Mouse (Mus musculus) kidney, postnatal 25 days (tissue): ENCODE data around the gene Rbp2.

ENCODE experiments used
- DNase-seq, 2 experiments: peaks; one replicate each; pipeline ENCODE4 v3.0.0; 2021; ENCODE audit warnings: mixed read lengths in 2 of 2

The Rbp2 gene

DNA sequence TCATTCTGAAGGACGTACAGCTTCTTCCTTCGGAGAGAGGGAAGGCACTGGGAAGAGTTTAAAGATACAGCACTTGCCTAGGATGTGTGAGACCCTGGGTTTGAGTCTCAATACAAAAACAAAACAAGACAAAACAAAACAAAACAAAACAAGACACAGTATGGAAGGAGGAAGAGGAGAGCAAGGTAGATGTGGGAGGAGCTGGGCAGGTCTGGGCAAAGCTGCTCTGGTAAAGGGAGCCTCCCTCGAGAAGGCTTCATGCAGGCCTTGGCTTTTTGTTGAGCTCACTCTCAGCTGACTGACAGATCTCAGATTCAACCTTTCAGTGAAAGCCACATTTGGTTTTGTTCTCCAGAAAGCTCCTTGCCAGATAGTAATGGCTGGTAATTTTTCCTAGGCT, at the start of gene Rbp2:
Gene Rbp2 (plus strand): TSS at position 301 of the 400 bp plus-strand sequence.
- no peak for DNase-seq

DNA sequence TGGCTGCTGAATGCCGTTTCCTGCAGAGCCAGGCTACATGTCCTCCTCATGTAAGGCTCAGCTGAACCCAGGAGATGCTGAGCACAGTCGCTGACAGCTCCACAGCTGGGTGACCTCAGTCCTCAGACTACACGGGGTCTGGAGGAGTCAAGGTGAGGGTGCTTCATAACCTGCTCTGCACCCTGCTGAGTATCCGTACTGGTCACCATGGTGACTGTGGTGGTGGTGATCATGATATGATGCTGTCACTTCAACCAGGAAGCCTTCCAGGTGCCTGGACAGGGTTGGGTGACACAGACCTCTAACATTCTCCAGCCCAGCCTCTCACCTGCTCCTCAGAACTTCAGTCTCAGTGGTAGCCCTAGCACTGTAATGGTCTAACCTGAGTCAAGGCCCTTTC, 48.1 kb upstream of the Rbp2 start:
- no peak for DNase-seq

DNA sequence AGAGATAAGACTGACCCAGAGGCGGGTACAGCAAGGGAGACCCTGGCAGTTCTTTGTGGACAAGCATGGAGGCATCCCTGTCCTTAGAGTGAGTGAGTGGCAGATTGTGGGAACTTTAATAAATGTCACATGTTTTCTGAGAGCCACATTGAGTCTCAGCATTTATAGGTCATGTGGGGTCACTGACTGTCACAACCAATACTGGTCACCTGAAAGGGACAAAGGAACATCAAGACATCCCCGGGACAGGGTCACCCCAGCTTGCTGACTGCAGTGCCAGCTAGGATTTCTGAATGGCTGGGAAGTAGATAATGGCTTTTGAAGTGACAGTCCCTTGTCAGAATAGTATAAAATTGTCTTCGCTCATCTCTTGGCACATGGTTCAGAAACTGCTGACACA, 46.8 kb upstream of the Rbp2 start:
- DNase-seq, result no peak

DNA sequence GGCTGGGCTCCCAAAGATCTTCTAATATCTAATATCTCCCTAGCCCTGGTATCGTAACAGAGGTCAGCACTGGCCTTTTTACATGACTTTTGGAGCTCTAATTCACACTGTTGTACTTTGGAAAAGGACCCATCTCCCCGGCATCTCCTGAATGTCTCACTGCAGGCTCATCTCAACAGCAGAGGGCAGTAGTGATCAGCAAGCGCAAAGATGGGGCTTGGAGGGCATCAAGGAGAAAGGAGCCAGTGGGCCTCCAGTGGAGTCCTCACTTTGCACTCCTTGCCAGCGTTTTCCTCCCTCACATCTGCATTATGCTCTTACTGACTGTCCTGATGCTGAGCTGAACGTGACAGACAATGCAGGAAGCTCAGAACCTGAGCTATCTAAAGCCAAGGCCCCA, 43.3 kb upstream of the Rbp2 start:
- DNase-seq, result peak in 1 of 2 experiments; percentile 70

DNA sequence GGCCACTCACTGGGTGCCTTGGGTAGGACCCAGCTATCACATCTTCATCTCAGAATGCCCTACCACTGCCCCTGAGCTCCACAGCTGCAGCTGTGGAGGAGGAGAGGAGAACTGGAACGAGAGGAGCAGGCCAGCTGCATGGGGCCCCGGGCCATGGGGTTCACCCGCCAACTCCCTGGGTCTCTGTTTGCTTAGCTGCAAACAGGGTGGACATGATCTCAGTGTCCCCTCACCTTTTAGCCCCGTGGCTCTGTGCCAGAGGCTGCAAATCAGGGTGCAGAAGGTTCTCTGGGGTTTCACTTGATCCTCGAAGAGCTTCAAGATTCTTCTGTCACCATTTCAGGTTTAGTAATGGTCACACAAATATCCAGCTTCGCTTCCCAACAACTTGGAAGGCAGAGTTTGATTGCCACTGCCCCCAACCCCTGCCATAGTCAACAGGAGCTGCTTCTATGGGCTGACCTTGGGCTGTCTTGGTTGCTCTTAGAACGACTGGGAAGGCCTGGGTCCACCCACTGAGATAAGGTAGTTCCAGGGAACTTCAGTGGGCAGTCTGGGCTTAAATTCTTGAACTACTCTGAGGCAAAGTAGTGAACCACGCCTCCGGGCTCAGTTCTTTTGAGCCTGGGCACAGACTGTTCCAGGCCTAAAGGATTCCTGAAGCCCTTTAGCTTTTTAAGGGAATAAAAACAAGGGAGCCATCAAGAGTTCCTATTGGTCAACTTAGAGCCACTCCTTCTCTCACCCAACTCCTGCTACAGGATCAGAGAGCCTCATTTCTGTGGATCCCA, 40.4 kb upstream of the Rbp2 start:
- no peak for DNase-seq

DNA sequence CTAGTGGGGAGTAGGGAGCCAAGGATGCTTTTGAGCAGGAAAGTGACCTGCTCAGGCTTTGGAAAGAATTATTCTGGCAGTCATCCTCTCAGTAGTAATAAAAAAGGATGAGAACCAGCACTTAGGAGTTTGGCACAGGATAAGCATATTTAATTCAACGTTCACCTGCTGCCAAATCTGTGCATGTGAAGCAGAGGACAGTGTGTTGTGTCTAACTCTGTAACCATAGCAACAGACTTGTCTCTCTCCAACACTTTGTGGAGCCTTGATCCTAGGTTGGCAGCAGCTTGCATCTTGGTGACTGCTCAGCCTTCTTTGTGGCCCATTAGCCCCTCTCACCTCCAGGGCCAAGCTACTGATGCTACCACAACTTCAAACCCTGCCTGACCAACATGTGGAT, 34.9 kb upstream of the Rbp2 start:
- no peak for DNase-seq

DNA sequence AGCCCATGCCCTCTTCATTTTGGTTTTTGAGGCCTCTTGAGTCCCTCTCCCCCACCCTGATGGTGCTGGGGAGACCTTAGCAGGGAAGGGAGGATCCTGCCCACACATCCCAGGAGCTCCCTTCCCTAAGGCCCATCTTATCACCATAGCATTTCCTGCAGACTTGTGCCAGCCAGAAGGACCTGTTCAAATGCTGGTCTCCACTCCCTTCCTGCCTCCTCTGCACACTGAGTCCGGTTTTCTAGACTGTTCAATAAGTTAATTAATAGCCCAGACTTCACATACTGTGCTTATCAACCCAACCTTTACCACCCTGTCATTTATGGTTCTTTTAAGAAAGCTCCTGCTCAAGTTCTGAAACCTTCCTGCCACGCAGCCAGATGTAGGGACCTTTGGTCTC, 19.2 kb upstream of the Rbp2 start:
- no peak for DNase-seq

DNA sequence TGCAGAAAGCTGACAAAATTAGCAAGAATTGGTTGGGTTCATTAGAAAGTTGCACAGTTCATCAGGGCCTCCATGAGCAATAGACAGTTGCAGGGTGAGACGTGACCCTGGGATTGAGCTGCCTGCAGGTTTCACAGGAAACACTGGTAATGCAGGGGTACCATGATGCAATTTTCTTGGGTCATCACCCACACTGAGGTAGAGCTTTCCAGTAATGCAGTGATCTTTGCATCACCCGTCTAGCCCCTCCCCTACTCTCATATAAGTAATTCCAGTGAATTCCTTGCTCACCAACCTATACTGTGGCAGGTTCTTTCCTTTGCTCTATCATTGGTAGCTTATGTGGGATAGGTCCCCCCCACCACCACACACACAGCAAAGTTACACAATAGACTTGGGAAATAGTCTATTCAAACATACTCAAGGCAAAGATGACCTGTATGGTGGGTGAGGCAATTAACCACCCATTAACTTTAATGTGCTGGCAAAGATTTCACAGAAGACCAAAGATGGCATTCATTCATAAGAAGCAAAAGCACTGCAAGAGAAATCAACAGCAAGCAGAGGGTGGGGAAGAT, 5.7 kb upstream of the Rbp2 start:
- DNase-seq, result no peak

DNA sequence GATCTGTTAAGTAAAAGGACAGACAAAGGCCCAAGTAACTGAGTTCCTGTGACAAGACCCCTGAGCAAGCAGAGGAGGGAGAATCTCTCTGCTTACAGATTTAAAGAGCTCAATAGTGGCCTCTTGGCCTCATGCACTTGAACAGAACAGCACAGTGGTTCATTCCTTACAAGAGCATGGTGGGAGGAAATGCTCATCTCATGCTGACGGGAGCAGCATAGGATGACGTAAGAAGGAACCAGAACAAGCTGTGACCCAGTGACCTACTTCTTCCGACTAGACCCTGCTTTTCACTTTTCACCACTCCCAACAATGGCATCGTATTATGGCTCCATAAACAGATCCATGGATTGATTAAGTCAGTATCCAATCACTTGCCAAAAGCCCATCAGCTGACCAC, 3.7 kb upstream of the Rbp2 start:
- DNase-seq, result no peak

DNA sequence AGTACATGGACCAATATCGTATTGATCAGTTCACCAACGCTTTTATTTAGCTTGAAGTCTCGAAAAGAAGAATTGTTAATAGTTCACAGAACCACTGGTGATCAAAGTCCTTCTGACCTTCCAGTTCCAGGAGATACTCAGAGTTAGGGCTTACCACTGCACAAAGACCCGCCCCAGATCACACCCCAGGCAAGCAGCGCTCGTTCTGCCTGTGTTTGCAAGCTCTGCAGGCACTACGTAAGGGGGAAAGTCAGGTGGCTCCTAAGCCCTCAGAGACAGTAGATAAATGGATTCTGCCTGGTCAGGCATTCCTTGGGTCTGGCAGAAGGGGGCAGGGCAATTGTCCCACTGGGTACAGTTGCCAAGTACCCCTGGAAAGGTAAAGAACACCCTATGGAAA, 895 bp upstream of the Rbp2 start:
- no peak for DNase-seq

DNA sequence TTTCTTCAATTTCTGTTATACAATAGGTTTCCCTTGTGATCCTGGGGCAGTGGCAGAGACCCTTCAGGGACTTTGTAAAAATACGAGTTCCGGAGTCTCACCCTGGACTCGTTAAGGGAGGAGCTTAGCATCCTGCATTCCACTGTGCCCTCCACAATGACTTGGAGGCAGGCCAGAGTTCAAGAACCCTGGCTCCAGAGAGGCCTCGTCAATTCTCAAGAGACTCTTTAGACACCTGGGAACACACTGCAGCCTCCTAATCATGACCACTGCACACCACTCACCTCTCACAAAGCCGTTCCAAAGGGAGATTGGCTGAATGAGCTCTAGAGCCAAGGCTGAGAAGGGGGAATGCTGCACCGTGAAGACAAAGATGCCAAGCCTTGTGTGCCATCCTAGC, 1.4 kb downstream of the Rbp2 start:
- peak; percentile 30 to 45 for DNase-seq

DNA sequence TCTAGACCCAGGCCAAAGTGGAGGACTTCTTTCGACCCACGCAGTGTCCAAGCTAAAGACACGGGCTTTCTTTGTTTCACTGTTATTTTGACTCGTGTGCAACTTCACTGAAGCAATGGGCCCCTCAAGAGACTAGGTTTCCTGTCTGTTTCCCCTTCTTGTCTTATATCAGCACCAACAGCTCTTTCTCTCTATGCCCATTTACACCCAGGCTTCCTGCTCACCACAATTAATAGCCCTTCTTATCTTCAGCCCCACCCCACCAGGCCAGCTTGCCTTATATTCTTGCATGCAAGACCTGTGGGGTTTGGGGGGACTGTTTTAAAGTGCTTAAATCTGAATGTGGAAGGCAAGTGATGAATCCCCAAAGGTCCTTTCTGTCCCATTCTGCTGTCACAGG, 3.6 kb downstream of the Rbp2 start:
- DNase-seq, result no peak

DNA sequence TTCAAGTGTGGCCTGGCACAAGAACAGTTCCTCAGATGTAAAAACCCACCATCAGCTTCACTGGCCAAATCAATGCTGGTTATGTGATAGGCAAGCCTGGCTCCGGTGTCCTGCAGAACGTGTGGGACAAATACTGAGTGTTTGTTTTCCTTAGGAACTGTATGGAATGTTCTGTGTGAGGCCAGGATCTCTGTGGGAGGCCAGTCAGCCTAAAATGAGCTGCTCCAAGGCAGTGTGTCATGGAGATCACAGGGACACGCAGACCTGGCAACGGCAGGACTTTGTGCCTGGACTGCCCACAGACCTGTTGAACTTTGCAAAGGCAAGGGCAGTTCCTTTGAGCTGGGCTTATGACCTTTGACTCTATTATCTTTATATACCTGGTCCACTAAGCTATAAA, 4.2 kb downstream of the Rbp2 start:
- peak; percentile 7 to 69 for DNase-seq

DNA sequence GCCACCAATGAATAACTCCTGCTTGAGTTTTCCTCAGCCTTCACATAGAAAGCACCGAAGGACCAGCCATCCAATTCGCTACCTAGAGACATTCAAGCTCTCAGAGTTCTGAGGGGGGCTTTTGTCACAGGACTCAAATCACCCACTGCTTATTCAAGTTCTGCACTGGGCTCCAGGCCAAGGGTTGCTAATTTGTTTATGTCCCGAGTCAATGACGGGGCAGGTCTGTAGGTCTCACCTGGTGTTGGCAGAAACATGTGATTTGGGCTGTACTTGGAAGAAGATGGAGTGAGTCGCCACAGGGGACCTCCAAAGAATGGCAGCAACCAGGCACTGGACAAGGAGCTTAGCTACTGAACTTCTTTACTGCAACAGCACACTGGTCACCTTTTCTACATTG, 5.2 kb downstream of the Rbp2 start:
- no peak for DNase-seq

DNA sequence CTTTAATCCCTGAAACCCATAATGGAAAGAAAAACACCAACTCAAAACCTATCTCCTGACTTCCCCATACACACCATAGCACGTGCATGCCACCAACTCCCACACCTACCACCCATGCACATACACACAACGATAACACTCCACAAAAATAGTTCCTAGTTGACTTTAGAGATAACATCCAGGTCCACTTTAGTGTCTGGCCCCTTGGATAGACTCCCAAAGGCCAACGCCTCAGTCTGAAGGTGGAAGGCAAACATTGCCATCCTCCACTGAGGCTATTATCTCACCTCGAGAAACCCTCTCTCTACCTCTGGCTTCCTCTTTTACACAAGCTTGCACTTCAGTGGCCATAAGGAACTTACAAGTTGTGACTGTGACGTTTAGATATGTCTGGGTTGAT, 6.3 kb downstream of the Rbp2 start:
- DNase-seq, result no peak

DNA sequence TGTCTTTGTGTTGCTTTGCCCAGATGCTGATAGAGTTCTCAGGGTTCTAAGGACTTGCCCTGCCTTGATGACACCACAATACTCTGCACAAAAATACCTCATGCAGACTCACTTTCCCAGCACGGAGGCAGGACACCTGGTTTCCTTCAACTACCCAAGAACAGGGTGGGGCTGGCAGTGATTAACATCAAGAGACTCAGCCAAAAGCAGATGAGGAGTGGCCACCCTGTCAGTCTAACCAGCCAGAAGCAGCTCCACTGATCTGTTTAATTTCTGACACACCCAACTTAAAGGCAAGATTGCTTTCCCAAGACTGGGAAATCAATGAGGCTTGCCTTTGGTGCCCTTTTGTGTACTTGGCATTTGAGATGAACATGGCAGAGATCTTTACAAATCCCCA, 6.9 kb downstream of the Rbp2 start:
- no peak for DNase-seq

DNA sequence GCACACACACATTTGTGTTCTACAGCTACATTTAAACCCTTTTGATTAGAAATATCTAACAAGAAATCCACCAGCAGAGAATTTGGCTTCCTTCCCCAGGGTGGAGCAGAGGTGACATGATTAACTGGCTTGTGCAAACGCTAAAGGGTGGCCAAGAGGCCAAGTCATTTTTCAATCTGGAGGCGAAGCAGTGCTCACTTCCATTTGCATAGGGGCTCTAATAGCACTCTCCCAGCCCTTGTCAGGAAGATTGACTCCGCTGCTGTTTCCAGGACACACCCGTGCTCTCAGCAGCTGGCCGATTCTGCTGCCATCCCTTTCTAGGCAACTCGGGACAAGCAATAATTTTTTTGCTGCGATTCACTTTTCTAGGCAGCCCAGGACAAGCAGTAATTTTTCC, 11.2 kb downstream of the Rbp2 start:
- peak; percentile 54 to 74 for DNase-seq

DNA sequence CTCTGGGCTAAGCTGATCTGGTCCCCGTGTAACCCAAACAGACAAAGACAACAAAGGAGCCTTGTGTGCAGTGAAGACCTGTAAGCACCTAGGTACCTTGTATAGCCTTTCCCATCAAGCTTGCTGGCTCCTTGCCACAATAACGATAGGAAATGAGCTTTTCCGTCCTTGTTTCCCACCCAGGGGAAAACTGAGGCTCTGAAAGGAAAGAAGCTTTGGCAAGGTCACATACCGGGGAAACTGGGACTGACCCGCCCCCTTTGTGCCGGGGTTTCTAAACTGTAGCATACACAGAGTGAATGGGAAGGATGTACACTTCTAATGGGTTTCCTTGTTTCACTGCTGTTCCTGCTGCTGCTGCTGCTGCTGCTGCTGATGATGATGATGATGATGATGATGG, 12.1 kb downstream of the Rbp2 start:
- DNase-seq, result peak; percentile 59 to 68

DNA sequence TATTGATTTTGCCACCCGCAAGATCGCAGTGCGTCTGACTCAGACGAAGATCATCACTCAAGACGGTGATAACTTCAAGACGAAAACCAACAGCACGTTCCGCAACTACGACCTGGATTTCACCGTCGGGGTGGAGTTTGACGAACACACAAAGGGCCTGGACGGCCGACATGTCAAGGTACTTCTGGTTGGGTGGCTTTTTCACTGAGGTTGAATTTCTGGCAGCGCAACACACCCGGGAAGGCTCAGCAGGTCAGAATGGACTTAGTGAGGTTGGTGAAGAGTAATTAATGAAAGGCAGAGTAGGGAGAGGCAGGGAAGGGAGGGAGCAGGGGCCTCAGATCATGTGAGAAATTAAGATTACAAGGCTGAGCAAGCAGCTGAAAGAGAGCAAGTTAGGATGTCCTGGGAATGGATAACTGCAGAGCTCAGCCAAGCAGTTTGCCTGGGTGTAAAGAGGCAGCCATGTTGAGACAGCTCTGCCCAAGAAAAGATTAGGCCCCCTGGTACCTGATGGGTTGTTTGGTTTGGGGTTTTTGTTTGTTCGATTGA, 12.9 kb downstream of the Rbp2 start:
- DNase-seq, result no peak

DNA sequence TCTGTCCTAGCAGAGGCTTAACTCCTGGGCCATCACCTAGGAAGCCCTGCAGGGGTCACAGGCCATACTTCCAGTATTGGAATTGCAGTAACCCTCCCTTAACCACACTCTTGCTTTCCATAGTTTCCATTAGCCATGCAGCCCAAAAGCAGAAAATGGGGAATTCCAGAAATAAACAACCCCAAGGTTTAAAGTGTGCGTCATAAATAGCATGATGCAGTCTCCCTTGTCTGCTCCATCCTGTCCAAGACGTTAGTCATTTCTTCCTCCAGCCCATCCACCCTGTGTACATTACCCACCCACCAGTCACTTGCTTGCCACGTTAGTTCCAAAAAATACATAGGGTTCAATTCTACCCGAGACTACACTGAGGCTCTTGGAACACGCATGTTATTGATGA, 13.7 kb downstream of the Rbp2 start:
- no peak for DNase-seq

DNA sequence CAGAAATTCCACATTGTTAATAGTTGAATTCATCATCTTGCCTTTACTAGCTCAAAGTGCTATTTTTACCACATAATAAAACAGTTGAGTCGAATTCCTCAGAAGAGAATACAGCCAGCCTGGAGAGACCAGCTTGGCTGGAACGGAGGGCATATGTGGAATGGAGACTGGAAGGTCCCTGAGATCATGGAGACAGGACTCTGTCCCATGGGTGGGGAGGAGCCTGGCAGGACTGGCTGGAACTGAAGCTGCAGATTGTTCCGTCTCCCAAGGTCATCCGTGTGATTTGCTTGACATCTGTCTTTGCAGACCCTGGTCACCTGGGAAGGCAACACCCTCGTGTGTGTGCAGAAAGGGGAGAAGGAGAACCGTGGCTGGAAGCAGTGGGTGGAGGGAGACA, 21.6 kb downstream of the Rbp2 start:
- DNase-seq, result no peak

DNA sequence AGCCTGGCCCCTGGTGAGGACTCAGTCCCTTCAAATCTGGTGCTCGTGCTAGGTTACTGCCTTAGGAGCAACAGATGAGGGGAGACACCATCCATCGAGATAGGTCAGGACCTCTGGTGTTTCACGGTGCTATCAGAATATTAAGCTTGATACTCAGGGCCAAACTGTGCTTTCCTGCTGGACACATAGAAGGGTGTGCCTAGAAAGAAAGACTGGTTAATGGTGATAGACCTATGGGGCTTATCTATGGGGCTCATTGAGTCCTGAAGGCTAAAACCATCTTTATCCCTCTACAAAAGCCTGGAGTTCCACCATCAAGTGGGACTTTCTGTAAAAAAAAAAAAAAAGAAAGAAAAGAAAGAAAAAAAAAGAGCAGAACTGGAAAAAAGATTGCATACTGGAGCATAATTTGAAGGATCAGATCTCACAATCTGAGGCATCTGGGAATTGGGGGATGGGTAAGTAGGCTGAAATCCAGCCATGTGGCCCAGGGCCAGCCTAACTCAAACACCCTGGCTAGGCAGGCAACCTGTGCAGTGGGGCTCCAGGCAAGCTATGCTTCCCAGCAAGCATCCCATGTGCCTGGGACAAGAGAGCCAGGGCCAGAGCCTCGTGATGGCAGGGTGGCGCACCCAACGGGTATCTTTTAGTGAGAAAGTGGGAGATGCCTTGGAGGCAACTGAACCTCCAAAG, 24.6 kb downstream of the Rbp2 start:
- DNase-seq, result no peak

DNA sequence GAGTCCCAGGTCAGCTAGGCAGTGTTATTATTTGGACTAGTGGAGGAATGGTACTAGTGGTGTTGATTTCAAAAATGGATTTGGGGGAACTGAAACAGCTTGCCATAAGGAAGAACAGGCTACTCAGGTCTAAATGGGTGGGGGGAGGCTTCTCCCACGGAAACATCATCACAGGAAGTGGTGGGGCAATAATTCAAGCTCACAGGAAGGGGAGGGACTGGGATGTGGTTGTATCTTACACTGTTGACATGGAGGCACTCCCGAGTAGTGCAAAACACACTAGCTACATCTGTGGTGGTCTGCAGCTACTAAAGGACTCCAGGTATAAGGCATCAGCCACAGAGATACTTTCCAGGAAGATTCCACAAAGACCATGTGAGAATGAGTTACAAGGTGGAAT, 38.0 kb downstream of the Rbp2 start:
- DNase-seq, result no peak
